Mouse (Mus musculus) adrenal gland, adult 18-20 months (tissue): ENCODE measurements around the gene Ano1. TPM values are rescaled to one million over a fixed set of nuclear protein-coding genes. Genes with fewer than 3 reads are reported as not detected.

Experiments
- DNase-seq, 2 experiments: peaks; one replicate each; pipeline ENCODE4 v3.0.0; 2021 to 2022; ENCODE audit warnings: low spot score in 2 of 2
- long read RNA-seq, 2 experiments: library from polyadenylated mRNA; stranded (forward); transcript quantifications; one replicate each; pipeline ENCODE4 v2.0.0; 2021
- total RNA-seq, 2 experiments: library from RNA; stranded (reverse); gene quantifications; 1 replicate in 1 of 2; 2 replicates in 1 of 2; pipeline ENCODE4 v1.2.3; 2021

Gene Ano1
- 10 to 100 TPM; 21.3 to 30.6 TPM for total RNA-seq
- long read RNA-seq, experiment 1, partial matches to known transcripts: 2 of 3 reads
- long read RNA-seq, experiment 1, other reads (novel, unspliced or antisense): 1 of 3 reads
- long read RNA-seq, experiment 2, partial matches to known transcripts: 5 of 6 reads
- long read RNA-seq, experiment 2, other reads (novel, unspliced or antisense): 1 of 6 reads

GRCm38 (mm10) chr7:144751833-144752232 is at the start of gene Ano1:
Gene Ano1 (minus strand): TSS chr7:144751974.
- DNase-seq: no peak

- DNase-seq: no peak
Measured at GRCm38 (mm10) chr7:144798471-144798870, 46.7 kb upstream of the Ano1 start.

DNA sequence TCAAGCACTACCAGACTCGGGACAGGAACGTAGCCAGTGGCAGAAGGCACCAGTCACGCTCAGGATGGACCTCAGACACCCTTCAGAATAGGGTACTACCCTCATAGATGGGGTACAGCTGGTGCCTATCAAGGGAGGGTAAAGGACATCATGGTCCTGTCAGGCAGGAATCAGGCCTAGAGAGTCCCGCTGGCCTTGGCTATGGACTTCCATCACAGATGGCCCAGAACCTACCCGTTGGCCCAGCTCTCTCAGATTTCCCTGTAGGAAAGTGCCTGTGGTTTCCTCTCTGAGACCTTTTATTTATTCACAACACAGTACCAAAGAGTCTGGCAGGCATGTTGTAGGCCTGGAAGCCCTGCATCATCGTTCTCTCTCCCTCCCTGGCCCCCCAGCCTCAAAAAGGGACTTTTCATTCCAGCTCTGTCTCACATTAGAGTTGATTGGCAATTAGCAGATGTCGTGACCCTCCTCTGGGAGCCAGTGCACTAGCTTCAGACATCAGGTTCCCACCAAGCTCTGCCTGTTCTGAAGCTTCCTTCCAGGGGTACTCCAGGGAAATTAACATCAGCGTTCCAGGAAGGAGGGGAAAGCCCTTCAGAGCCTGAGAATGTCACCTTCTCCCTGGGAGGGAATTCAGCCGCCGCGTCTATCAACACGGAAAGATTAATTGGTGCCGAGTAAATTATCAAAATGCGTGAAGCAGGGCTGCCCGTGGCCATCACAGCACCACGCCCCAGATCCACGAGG is 45.4 kb upstream of the Ano1 start:
- no peak for DNase-seq

DNA sequence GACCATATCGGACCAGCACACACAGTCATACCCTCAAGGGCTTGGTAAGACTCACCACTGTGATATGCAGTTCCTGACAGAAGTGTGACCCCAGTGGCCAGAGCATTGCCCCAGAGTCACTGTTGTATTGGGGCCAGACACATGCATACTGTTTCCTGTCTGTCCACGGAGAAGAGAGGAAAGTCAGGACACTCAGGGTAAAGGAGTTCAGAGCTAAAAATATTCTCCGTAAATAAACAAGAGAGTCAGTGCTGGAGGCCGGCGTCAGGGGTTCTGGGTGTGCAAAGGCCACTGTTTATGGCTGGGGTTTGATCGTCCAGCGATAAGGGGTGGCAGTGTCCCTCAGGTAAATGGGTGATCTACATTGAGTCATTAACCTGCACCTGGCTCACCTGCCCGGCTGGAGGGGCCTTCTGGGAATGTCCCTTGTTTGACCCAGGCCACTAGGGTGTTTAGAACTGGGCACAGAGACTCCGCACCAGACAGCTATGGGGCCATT is 44.3 kb upstream of the Ano1 start:
- no peak for DNase-seq

DNA sequence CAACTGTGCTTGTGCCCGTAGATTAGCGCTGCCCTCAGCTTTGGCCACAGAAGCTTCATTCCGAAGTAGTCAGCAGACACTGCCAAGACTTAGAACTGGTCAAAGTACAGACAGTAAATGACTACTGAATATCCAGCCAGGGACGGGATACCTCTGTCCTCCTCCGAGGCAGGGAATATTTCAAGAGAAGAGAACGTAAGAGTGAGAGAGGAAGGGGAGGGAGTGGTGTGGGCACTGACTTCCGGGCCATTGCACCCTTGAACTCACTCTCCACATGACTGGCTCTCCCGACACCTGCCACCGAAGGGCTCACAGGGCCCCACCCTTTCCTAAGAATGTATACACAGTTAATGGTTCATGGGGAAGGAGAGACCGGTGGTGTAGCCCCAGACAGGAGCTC is 41.5 kb upstream of the Ano1 start:
- DNase-seq: no peak

- no peak for DNase-seq
Measured at GRCm38 (mm10) chr7:144791426-144791825, 39.7 kb upstream of the Ano1 start.

GRCm38 (mm10) chr7:144789601-144790556 is 38.1 kb upstream of the Ano1 start:
- DNase-seq: no peak

DNA sequence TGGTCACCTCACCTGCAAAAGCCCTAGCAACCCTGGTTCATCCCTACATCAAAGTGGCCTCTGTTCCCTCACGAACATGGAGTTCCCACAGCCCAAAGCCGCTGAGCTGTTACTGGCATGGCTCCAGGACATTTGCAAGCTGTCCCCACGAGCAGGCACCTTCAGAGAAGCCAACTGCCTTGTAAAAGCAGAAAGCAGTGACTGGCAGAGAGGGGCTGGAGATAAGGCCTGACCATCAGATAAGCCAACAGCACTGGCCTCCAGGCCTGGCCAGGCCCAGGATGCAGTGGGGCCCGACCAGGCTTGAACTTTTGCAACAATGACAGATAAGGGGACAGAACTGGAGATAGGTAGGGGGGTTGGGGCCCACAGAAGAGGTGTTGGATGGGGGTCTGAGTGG is 36.9 kb upstream of the Ano1 start:
- DNase-seq: no peak

DNA sequence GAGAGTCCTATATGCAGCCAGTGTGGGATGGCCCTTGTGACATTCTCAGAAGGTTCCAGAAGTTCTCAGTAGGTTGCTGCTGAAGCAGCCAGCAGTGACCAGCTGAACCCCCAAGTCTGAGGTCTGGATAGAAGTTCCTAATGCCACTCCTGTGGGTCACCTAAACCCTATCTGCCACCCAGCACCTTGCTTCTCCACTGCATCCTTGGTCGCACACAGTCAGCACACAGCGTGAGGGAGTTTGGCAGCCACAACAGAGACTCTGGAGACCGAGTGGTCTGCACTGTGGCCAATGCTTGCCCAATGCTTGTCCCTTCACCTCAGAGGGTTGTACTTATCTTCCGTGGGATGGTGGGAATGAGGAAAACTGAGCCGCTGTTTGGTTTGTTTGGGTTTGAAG is 35.7 kb upstream of the Ano1 start:
- no peak for DNase-seq

GRCm38 (mm10) chr7:144786571-144786970 is 34.8 kb upstream of the Ano1 start:
- DNase-seq: no peak

GRCm38 (mm10) chr7:144784176-144784575 is 32.4 kb upstream of the Ano1 start:
- DNase-seq: no peak

DNA sequence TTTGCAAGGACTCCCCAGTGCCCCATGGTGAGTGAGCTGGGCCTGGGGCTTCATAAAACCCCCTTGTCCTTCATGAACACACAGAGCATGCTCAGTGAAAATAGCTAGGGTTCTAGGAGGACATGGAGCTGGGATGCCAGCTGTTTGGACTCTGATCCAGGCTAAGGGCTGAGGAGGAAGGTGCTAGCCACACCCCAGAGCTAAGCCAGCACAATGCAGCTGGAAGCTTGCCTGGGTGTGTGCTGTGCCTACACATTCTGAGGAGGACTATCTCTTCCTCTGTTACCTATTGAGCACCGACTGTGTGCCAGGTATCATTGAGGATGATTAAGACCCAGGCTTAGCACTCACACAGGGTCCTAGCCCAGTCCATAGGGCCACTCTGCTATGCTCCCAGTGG is 30.6 kb upstream of the Ano1 start:
- DNase-seq: no peak

DNA sequence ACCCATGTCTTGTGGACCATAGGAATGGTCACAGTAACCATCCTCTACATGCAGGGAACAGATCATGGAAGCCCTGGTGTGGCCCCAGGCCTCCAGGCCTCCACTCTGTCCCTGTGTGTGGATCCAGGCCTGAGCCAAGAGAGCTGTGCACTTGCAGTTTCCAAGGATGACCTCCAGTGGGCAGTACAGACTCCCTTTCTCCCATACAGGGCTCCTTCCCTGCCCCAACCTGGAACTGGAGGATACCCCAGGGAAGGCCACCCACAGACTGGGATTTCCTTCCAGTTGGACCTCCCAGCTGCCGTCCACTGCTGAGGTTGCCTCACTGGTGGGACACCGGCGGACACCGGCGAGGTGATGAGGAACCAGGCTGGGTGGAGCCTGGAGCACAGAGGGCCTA is 29.6 kb upstream of the Ano1 start:
- no peak for DNase-seq

DNA sequence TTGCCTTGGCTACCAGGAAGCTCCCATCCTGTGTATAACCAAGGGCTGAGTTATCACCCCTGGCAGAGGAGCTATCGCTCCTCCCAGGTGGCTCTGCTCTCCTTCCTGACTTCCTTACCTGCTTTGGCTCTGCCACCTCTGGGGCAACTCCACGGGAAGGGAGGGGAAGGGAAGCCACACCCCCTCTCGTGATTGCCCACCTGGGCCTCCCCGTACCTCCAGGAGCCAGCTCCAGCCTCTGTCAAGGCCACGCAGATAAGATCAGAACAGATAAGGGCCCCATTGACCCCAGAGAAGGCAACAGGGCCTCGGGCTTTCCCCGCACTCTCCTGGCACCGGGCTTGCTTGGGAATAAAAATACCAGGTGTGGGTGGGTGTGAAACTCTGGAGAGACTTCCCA is 28.4 kb upstream of the Ano1 start:
- DNase-seq: no peak

GRCm38 (mm10) chr7:144779691-144780090 is 27.9 kb upstream of the Ano1 start:
- DNase-seq: no peak

- no peak for DNase-seq
Measured at GRCm38 (mm10) chr7:144777805-144778204, 26.0 kb upstream of the Ano1 start.

GRCm38 (mm10) chr7:144775804-144776447 is 24.2 kb upstream of the Ano1 start:
- peak; percentile 88 to 91 for DNase-seq

- DNase-seq: no peak
Measured at GRCm38 (mm10) chr7:144775214-144775613, 23.4 kb upstream of the Ano1 start.

GRCm38 (mm10) chr7:144774283-144774682 is 22.5 kb upstream of the Ano1 start:
- no peak for DNase-seq

DNA sequence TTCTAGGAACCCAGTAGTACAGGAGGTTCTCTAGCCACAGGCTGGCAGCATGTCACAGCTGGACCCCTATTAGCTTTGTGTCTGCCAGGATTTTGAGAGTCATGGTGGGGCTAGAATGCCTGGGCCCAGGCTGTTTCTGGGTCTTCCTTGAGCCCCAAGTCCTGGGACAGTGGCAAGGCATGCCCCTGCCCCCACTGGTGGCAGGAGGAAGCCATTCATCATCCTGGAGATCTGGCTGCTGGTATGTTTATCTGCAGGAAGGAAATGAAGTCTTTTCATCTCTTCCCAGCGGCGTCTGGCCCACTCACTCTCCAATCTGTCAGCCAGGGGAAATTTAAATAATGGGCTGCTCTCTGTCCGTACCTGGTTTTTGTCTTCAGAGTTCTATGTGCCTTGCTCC is 18.3 kb upstream of the Ano1 start:
- no peak for DNase-seq

DNA sequence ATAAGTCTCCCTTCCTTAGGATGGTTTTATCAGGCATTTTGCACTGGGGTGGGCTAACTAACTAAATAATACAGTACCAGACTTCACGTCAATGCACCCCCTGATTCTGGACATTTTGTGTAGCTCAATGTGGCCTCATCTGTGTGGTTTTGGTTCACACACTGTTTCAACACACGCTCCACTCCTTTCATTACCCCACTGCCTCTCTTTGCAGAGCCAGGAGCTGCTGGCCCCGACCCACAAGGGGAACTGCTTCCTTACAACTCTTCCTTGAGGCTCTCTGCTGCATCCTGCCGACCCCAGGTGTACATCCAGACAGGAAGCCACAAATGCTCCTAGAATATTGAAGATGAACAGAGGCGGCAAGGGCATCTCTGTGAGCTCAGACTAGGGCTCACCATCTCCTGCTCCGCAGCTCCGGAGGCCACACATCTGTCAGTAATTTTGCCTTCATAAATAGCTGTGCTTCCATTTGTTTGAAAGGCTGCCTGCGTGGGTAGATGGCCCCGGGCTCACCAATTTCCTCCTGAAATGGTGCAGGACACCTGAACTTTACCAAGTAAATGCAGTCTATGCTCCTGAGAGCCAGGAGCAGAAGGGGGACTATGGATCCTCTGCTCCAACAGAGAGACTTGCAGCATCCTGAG is 17.8 kb upstream of the Ano1 start:
- no peak for DNase-seq
